Mouse (Mus musculus) heart, embryonic 14.5 days (tissue): Measurements from ENCODE around the gene Saysd1. TPM values are rescaled to one million over a fixed set of nuclear protein-coding genes. Genes with fewer than 3 reads are reported as not detected.

ENCODE experiments used
- ATAC-seq: fragments of 200-750 bp; cut with Nextera tagmentation; 2 replicates; pipeline ENCODE4 v1.8.0; 2017; ENCODE audit warnings: low read depth, moderate TSS enrichment; ENCODE audit not compliant: insufficient number of reproducible peaks, insufficient read depth, low FRiP score
- H3K27ac ChIP-seq, 2 experiments: fragments of 200-500 bp in 1 of 2; fragments of 300-500 bp in 1 of 2; sonication (generic) in 1 of 2; replicated peaks in 1 of 2; 2 replicates each; pipeline ENCODE4 v1.5.1; 2012 to 2014; ENCODE audit warnings: low read depth in 2 of 2, low read length in 2 of 2, control low read depth in 1 of 2, mild to moderate bottlenecking in 1 of 2, mixed read lengths in 1 of 2; ENCODE audit not compliant: control insufficient read depth in 1 of 2, insufficient read depth in 1 of 2
- H3K27me3 ChIP-seq: fragments of 300-500 bp; sonication (generic); 2 replicates; pipeline ENCODE4 v1.6.1; 2014; ENCODE audit warnings: mild to moderate bottlenecking, low read length, control low read depth; ENCODE audit not compliant: control insufficient read depth, insufficient read depth
- H3K36me3 ChIP-seq: fragments of 300-500 bp; sonication (generic); 2 replicates; pipeline ENCODE4 v1.6.1; 2014; ENCODE audit warnings: mild to moderate bottlenecking, control low read depth, low read length, mixed read lengths; ENCODE audit not compliant: control insufficient read depth, insufficient read depth
- H3K4me1 ChIP-seq, 2 experiments: fragments of 200-500 bp in 1 of 2; fragments of 300-500 bp in 1 of 2; sonication (generic) in 1 of 2; 2 replicates each; pipeline ENCODE4 v1.6.1; 2012 to 2014; ENCODE audit warnings: low read length in 2 of 2, control low read depth in 1 of 2, mixed read lengths in 1 of 2; ENCODE audit not compliant: control insufficient read depth in 2 of 2, insufficient read depth in 2 of 2
- H3K4me2 ChIP-seq: fragments of 300-500 bp; sonication (generic); 2 replicates; pipeline ENCODE4 v1.6.1; 2014; ENCODE audit warnings: mild to moderate bottlenecking, low read length
- H3K4me3 ChIP-seq, 2 experiments: fragments of 200-500 bp in 1 of 2; fragments of 300-500 bp in 1 of 2; sonication (generic) in 1 of 2; 2 replicates each; pipeline ENCODE4 v1.5.1; 2012 to 2014; ENCODE audit warnings: low read length in 2 of 2, mild to moderate bottlenecking in 2 of 2, control low read depth in 1 of 2, low read depth in 1 of 2, moderate library complexity in 1 of 2; ENCODE audit not compliant: control insufficient read depth in 1 of 2, insufficient read depth in 1 of 2
- H3K9ac ChIP-seq: fragments of 300-500 bp; sonication (generic); 2 replicates; pipeline ENCODE4 v1.6.1; 2014; ENCODE audit warnings: mild to moderate bottlenecking, low read length
- H3K9me3 ChIP-seq: fragments of 300-500 bp; sonication (generic); 2 replicates; pipeline ENCODE4 v1.6.1; 2016; ENCODE audit warnings: low read length, control low read depth; ENCODE audit not compliant: control insufficient read depth
- WGBS: fragments of 180-500 bp; shearing (Covaris S2); extraction: QIAGEN DNeasy Blood & Tissue Kit; methylation state at CpG from one replicate; pipeline ENCODE4 v1.1.7; 2014; 5-methylcytosine and 5-hydroxymethylcytosine counted together
- polyA plus RNA-seq: library from polyadenylated mRNA; unstranded; fragments of >200 nt; fragmentation: Nextera tagmentation; extraction: Ambion mirVana; gene quantifications from 2 replicates; pipeline ENCODE4 v1.2.1, GENCODE M21; 2014

The Saysd1 gene
- polyA plus RNA-seq, 1 experiment from 2014 or later = 12.4 TPM

GRCm38 (mm10) chr14:20164438-20164837, 26.1 kb upstream of the Saysd1 start:
- Histone ChIP-seq H3K27ac (no peak overlapping the region), H3K4me1 (peaks cover 7 to 13% of the 10 kb centered on the region in 2 experiments; a peak in 2 of 4 replicates), H3K36me3 (no peaks in the 10 kb centered on the region), H3K4me3 (no peak overlapping the region), H3K9ac (no peak overlapping the region), H3K9me3 (no peaks in the 10 kb centered on the region), H3K27me3 (no peaks in the 10 kb centered on the region), H3K4me2 (no peak overlapping the region)
- ATAC-seq = no peak
- WGBS = 84% methylated on average over 7 of the region's 7 CpGs

GRCm38 (mm10) chr14:20162686-20163085, 24.4 kb upstream of the Saysd1 start:
- peaks cover 7 to 13% of the 10 kb centered on the region in 2 experiments; a peak in 2 of 4 replicates for H3K4me1 ChIP-seq
- 41% methylated on average over 6 of the region's 6 CpGs for WGBS
- H3K27me3 ChIP-seq = no peaks in the 10 kb centered on the region
- no peak overlapping the region for H3K4me3 ChIP-seq
- H3K9ac ChIP-seq = no peak overlapping the region
- no peaks in the 10 kb centered on the region for H3K9me3 ChIP-seq
- no peaks in the 10 kb centered on the region for H3K36me3 ChIP-seq
- no peak overlapping the region for H3K4me2 ChIP-seq
- no peak overlapping the region for H3K27ac ChIP-seq
- no peak for ATAC-seq

GRCm38 (mm10) chr14:20158727-20159681, 20.7 kb upstream of the Saysd1 start:
- Histone ChIP-seq H3K4me1 (peaks cover 3 to 4% of the 10 kb centered on the region in 2 experiments; a peak in 2 of 4 replicates), H3K4me2 (no peak overlapping the region), H3K4me3 (no peak overlapping the region), H3K27me3 (no peaks in the 10 kb centered on the region), H3K27ac (no peak overlapping the region), H3K36me3 (no peaks in the 10 kb centered on the region), H3K9me3 (no peaks in the 10 kb centered on the region), H3K9ac (no peak overlapping the region)
- no peak for ATAC-seq
- WGBS = 54% methylated on average over 8 of the region's 8 CpGs

- no peak for ATAC-seq
- no peak overlapping the region for H3K4me2 ChIP-seq
- H3K4me3 ChIP-seq = no peak overlapping the region
- WGBS = 59% methylated on average over 10 of the region's 10 CpGs
- peaks cover 3 to 4% of the 10 kb centered on the region in 2 experiments; a peak in 2 of 4 replicates for H3K4me1 ChIP-seq
- H3K27me3 ChIP-seq = no peaks in the 10 kb centered on the region
- no peaks in the 10 kb centered on the region for H3K9me3 ChIP-seq
- H3K27ac ChIP-seq = no peak overlapping the region
- no peaks in the 10 kb centered on the region for H3K36me3 ChIP-seq
- no peak overlapping the region for H3K9ac ChIP-seq
These were observed 19.3 kb upstream of the Saysd1 start for GRCm38 (mm10) chr14:20157595-20157994.

GRCm38 (mm10) chr14:20155718-20156117, 17.4 kb upstream of the Saysd1 start:
- no peak overlapping the region for H3K4me2 ChIP-seq
- no peaks in the 10 kb centered on the region for H3K27me3 ChIP-seq
- 54% methylated on average over 10 of the region's 10 CpGs for WGBS
- H3K4me1 ChIP-seq = peaks cover 3 to 4% of the 10 kb centered on the region in 2 experiments; a peak in 2 of 4 replicates
- no peak for ATAC-seq
- H3K27ac ChIP-seq = no peak overlapping the region
- no peak overlapping the region for H3K9ac ChIP-seq
- H3K9me3 ChIP-seq = no peaks in the 10 kb centered on the region
- H3K36me3 ChIP-seq = no peaks in the 10 kb centered on the region
- no peak overlapping the region for H3K4me3 ChIP-seq

- peaks cover 3 to 4% of the 10 kb centered on the region in 2 experiments; a peak in 2 of 4 replicates for H3K4me1 ChIP-seq
- no peak overlapping the region for H3K4me3 ChIP-seq
- 75% methylated on average over 4 of the region's 4 CpGs for WGBS
- no peak overlapping the region for H3K4me2 ChIP-seq
- no peaks in the 10 kb centered on the region for H3K36me3 ChIP-seq
- no peak for ATAC-seq
- no peaks in the 10 kb centered on the region for H3K9me3 ChIP-seq
- no peak overlapping the region for H3K9ac ChIP-seq
- H3K27me3 ChIP-seq = no peaks in the 10 kb centered on the region
- H3K27ac ChIP-seq = no peak overlapping the region
These were observed 16.6 kb upstream of the Saysd1 start for GRCm38 (mm10) chr14:20154937-20155336.

- Histone ChIP-seq H3K9me3 (no peaks in the 10 kb centered on the region), H3K27ac (no peak overlapping the region), H3K36me3 (no peaks in the 10 kb centered on the region), H3K27me3 (no peaks in the 10 kb centered on the region), H3K4me2 (no peak overlapping the region), H3K9ac (no peak overlapping the region), H3K4me1 (no peaks in the 10 kb centered on the region; a peak in 2 of 4 replicates), H3K4me3 (no peak overlapping the region)
- ATAC-seq = no peak
- 52% methylated on average over 7 of the region's 7 CpGs for WGBS
These were observed 15.9 kb upstream of the Saysd1 start for GRCm38 (mm10) chr14:20154245-20154644.
